Mouse (Mus musculus): ENCODE data around the gene Lrrc8c. TPM values are rescaled to one million over a fixed set of nuclear protein-coding genes. Genes with fewer than 3 reads are reported as not detected.

The Lrrc8c gene
- total and polyA plus RNA-seq, 3 experiments: 33.0 to 46.0 TPM; not detected in 1

- Histone ChIP-seq H3K4me1 (ENCODE audit: control insufficient read depth in 1 of 2, insufficient read depth in 2 of 2, low read length in 2 of 2) (peaks cover 28 to 39% of the 10 kb centered on the region in 2 experiments), H3K9ac (ENCODE audit: control insufficient read depth, low read depth, low read length, poor library complexity, severe bottlenecking) (no peak overlapping the region), H3K79me2 (ENCODE audit: control insufficient read depth, insufficient read depth, low read length, poor library complexity) (peaks cover 3% of the 10 kb centered on the region; the same call in 1 of the 2 replicates), H3K4me3 (ENCODE audit: control insufficient read depth in 1 of 2, insufficient read depth in 1 of 2, low read depth in 2 of 2, low read length in 2 of 2) (no peak overlapping the region), H3K36me3 (ENCODE audit: control insufficient read depth in 1 of 2, insufficient read depth in 2 of 2, low read length in 2 of 2) (peaks cover 7 to 42% of the 10 kb centered on the region in 2 experiments), H3K27ac (ENCODE audit: control insufficient read depth, low read depth, low read length) (no peak overlapping the region; the same call in 1 of the 2 replicates), H3K27me3 (ENCODE audit: control insufficient read depth in 1 of 2, insufficient read depth in 2 of 2, low read length in 2 of 2) (no peaks in the 10 kb centered on the region), H3K9me3 (replicated peaks; ENCODE audit: insufficient read depth, low read length) (no peaks in the 10 kb centered on the region)
- TF ChIP-seq ZKSCAN1 (IDR thresholded peaks at IDR 0.05; ENCODE audit: low read depth, low read length) (no peak), CTCF (IDR thresholded peaks at IDR 0.05 in 2 of 3, conservative IDR thresholded peaks at IDR 0.05 in 1 of 3; ENCODE audit: control insufficient read depth in 1 of 3, insufficient read depth in 1 of 3, low read depth in 2 of 3, low read length in 3 of 3, poor library complexity in 1 of 3, severe bottlenecking in 1 of 3) (no peak), ELF1 (IDR thresholded peaks at IDR 0.05; ENCODE audit: low read depth, low read length) (no peak), USF2 (IDR thresholded peaks at IDR 0.05; ENCODE audit: borderline replicate concordance in 1 of 2, insufficient read depth in 1 of 2, low read depth in 1 of 2, low read length in 2 of 2) (no peak), BHLHE40 (IDR thresholded peaks at IDR 0.05; ENCODE audit: borderline replicate concordance, low read depth, low read length) (no peak), NELFE (IDR thresholded peaks at IDR 0.05; ENCODE audit: low read depth, low read length) (no peak), TBP (IDR thresholded peaks at IDR 0.05; ENCODE audit: low read depth, low read length) (no peak), EP300 (IDR thresholded peaks at IDR 0.05; ENCODE audit: low read depth in 1 of 2, low read length in 2 of 2) (no peak), MXI1 (IDR thresholded peaks at IDR 0.05; ENCODE audit: low read depth, low read length) (no peak)
- DNase-seq (ENCODE audit: low read depth, low spot score): no peak
Observed at GRCm38 (mm10) chr5:105566852-105567412, 47.7 kb downstream of the Lrrc8c start.

- no peaks in the 10 kb centered on the region for H3K9me3 ChIP-seq (replicated peaks; ENCODE audit: insufficient read depth, low read length)
- TF ChIP-seq ZNF384 (IDR thresholded peaks at IDR 0.05; ENCODE audit: low read depth, low read length): no peak
- TF ChIP-seq MAFK (IDR thresholded peaks at IDR 0.05; ENCODE audit: borderline replicate concordance, low read depth, low read length): peak; percentile 72; the same call in 1 of the 2 replicates
- TF ChIP-seq GATA1 (IDR thresholded peaks at IDR 0.05; ENCODE audit: low read depth, low read length): no peak
- no peak for TF ChIP-seq SMC3 (IDR thresholded peaks at IDR 0.05; ENCODE audit: low read depth, low read length)
- no peak for TF ChIP-seq JUND (IDR thresholded peaks at IDR 0.05; ENCODE audit: low read depth, low read length)
Observed at GRCm38 (mm10) chr5:105568043-105568747, 49.0 kb downstream of the Lrrc8c start.

More at GRCm38 (mm10) chr5:105568043-105568747, 49.0 kb downstream of the Lrrc8c start:
- Histone ChIP-seq H3K4me3 (ENCODE audit: control insufficient read depth in 1 of 2, insufficient read depth in 1 of 2, low read depth in 2 of 2, low read length in 2 of 2) (no peak overlapping the region), H3K27ac (ENCODE audit: control insufficient read depth, low read depth, low read length) (no peak overlapping the region; the same call in 1 of the 2 replicates), H3K79me2 (ENCODE audit: control insufficient read depth, insufficient read depth, low read length, poor library complexity) (peaks cover 3% of the 10 kb centered on the region; the same call in 1 of the 2 replicates), H3K4me1 (ENCODE audit: control insufficient read depth in 1 of 2, insufficient read depth in 2 of 2, low read length in 2 of 2) (peaks cover 28 to 39% of the 10 kb centered on the region in 2 experiments), H3K9ac (ENCODE audit: control insufficient read depth, low read depth, low read length, poor library complexity, severe bottlenecking) (no peak overlapping the region), H3K27me3 (ENCODE audit: control insufficient read depth in 1 of 2, insufficient read depth in 2 of 2, low read length in 2 of 2) (no peaks in the 10 kb centered on the region), H3K36me3 (ENCODE audit: control insufficient read depth in 1 of 2, insufficient read depth in 2 of 2, low read length in 2 of 2) (peaks cover 7 to 42% of the 10 kb centered on the region in 2 experiments)
- DNase-seq (ENCODE audit: low read depth, low spot score): no peak

All from MEL (cell line).